Mouse (Mus musculus) heart, embryonic 13.5 days (tissue): ENCODE results near the gene Dnase1l1. TPM values are rescaled to one million over a fixed set of nuclear protein-coding genes. Genes with fewer than 3 reads are reported as not detected.

ENCODE experiments used
- ATAC-seq: fragments of 200-750 bp; cut with Nextera tagmentation; 2 replicates; pipeline ENCODE4 v1.8.0; 2017; ENCODE audit warnings: moderate TSS enrichment; ENCODE audit not compliant: insufficient number of reproducible peaks, low FRiP score, low TSS enrichment; ENCODE audit errors: extremely low read depth
- H3K27ac ChIP-seq: fragments of 300-500 bp; sonication (generic); replicated peaks from 2 replicates; pipeline ENCODE4 v1.5.1; 2015; ENCODE audit warnings: moderate library complexity, mild to moderate bottlenecking, inconsistent platforms
- H3K27me3 ChIP-seq: fragments of 300-500 bp; sonication (generic); replicated peaks from 2 replicates; pipeline ENCODE4 v1.6.1; 2015; ENCODE audit warnings: mild to moderate bottlenecking, inconsistent platforms
- H3K36me3 ChIP-seq: fragments of 300-500 bp; sonication (generic); 2 replicates; pipeline ENCODE4 v1.6.1; 2015; ENCODE audit warnings: mild to moderate bottlenecking, inconsistent platforms
- H3K4me1 ChIP-seq: fragments of 300-500 bp; sonication (generic); 2 replicates; pipeline ENCODE4 v1.6.1; 2015; ENCODE audit warnings: inconsistent platforms
- H3K4me2 ChIP-seq: fragments of 300-500 bp; sonication (generic); 2 replicates; pipeline ENCODE4 v1.6.1; 2015; ENCODE audit warnings: inconsistent platforms, mild to moderate bottlenecking, moderate library complexity
- H3K4me3 ChIP-seq: fragments of 300-500 bp; sonication (generic); 2 replicates; pipeline ENCODE4 v1.5.1; 2015; ENCODE audit warnings: moderate library complexity, mild to moderate bottlenecking, inconsistent platforms
- H3K9ac ChIP-seq: fragments of 300-500 bp; sonication (generic); 2 replicates; pipeline ENCODE4 v1.6.1; 2015; ENCODE audit warnings: inconsistent platforms, mild to moderate bottlenecking, moderate library complexity
- H3K9me3 ChIP-seq: fragments of 300-500 bp; sonication (generic); 2 replicates; pipeline ENCODE4 v1.6.1; 2016; ENCODE audit warnings: inconsistent platforms
- WGBS: fragments of 180-500 bp; shearing (Covaris S2); methylation state at CpG from one replicate; pipeline ENCODE4 v1.1.7; 2015; ENCODE audit warnings: mixed read lengths; 5-methylcytosine and 5-hydroxymethylcytosine counted together
- microRNA-seq: library from miRNA; unstranded; fragments of <30 nt; microRNA quantifications from one replicate; pipeline ENCODE4, GENCODE M21; 2016
- polyA plus RNA-seq: library from polyadenylated mRNA; unstranded; fragments of >200 nt; fragmentation: Nextera tagmentation; extraction: Ambion mirVana; gene quantifications from 2 replicates; pipeline ENCODE4 v1.2.1, GENCODE M21; 2015

The Dnase1l1 gene
- polyA plus RNA-seq, 1 experiment from 2014 or later: 9.9 TPM

GRCm38 (mm10) chrX:74240332-74240731 is 41.8 kb downstream of the Dnase1l1 start:
- H3K36me3 ChIP-seq: peaks cover 85% of the 10 kb centered on the region
- peaks cover 16% of the 10 kb centered on the region for H3K4me1 ChIP-seq
- ATAC-seq: no peak
- 85% methylated on average over 4 of the region's 4 CpGs for WGBS
- no peaks in the 10 kb centered on the region for H3K9me3 ChIP-seq
- no peak overlapping the region for H3K9ac ChIP-seq
- no peak overlapping the region for H3K27ac ChIP-seq
- no peak overlapping the region for H3K4me2 ChIP-seq
- H3K4me3 ChIP-seq: no peak overlapping the region
- H3K27me3 ChIP-seq: no peaks in the 10 kb centered on the region

GRCm38 (mm10) chrX:74233196-74233595 is 48.9 kb downstream of the Dnase1l1 start:
- no peak overlapping the region for H3K4me3 ChIP-seq
- H3K9ac ChIP-seq: no peak overlapping the region
- H3K36me3 ChIP-seq: peaks cover 96% of the 10 kb centered on the region
- ATAC-seq: no peak
- H3K4me2 ChIP-seq: no peak overlapping the region
- H3K4me1 ChIP-seq: no peaks in the 10 kb centered on the region
- H3K9me3 ChIP-seq: no peaks in the 10 kb centered on the region
- H3K27ac ChIP-seq: no peak overlapping the region
- WGBS: 92% methylated on average over 5 of the region's 5 CpGs
- H3K27me3 ChIP-seq: no peaks in the 10 kb centered on the region

- ATAC-seq: no peak
- Histone ChIP-seq H3K36me3 (peaks cover 100% of the 10 kb centered on the region), H3K4me2 (no peak overlapping the region), H3K9ac (no peak overlapping the region), H3K4me1 (no peaks in the 10 kb centered on the region), H3K27me3 (no peaks in the 10 kb centered on the region), H3K9me3 (no peaks in the 10 kb centered on the region), H3K4me3 (no peak overlapping the region), H3K27ac (no peak overlapping the region)
- WGBS: 54% methylated on average over 1 of the region's 1 CpGs
Observed at GRCm38 (mm10) chrX:74230038-74230437, 52.1 kb downstream of the Dnase1l1 start.

Small RNAs within 50 kb of the gene (microRNA-seq; reads per million reads assigned to microRNA genes)
- gene Mir7091 (not detected), gene Mir7092 (not detected)

Other genes starting within 250 kb of the Dnase1l1 start
- not detected in 2 replicates for gene Opn1mw, start 154.9 kb downstream of the Dnase1l1 start, polyA plus RNA-seq
- gene Mecp2, start 147.0 kb downstream of the Dnase1l1 start, polyA plus RNA-seq: 9.9 and 10.7 TPM in 2 replicates
- gene Tex28, start 114.5 kb downstream of the Dnase1l1 start, polyA plus RNA-seq: not detected in 2 replicates
- not detected in 2 replicates for gene Tktl1, start 105.1 kb downstream of the Dnase1l1 start, polyA plus RNA-seq
- 136 and 154 TPM in 2 replicates for gene Flna, start 32.5 kb downstream of the Dnase1l1 start, polyA plus RNA-seq
- 16.3 and 17.2 TPM in 2 replicates for gene Emd, start 27.6 kb downstream of the Dnase1l1 start, polyA plus RNA-seq
- gene Rpl10, start 11.5 kb downstream of the Dnase1l1 start, polyA plus RNA-seq: 437 and 511 TPM in 2 replicates
- gene Taz, start 425 bp downstream of the Dnase1l1 start, polyA plus RNA-seq: 63.9 and 66.2 TPM in 2 replicates
- gene Atp6ap1, start 14.8 kb upstream of the Dnase1l1 start, polyA plus RNA-seq: 117 and 131 TPM in 2 replicates
- 136 and 152 TPM in 2 replicates for gene Gdi1, start 22.7 kb upstream of the Dnase1l1 start, polyA plus RNA-seq
- gene Fam50a, start 30.7 kb upstream of the Dnase1l1 start, polyA plus RNA-seq: 49.5 and 55.5 TPM in 2 replicates
- gene Plxna3, start 46.7 kb upstream of the Dnase1l1 start, polyA plus RNA-seq: 5.3 and 7.5 TPM in 2 replicates
- gene Lage3, start 71.3 kb upstream of the Dnase1l1 start, polyA plus RNA-seq: 90.1 and 98.3 TPM in 2 replicates
- 59.3 TPM in 2 replicates for gene Ubl4a, start 90.9 kb upstream of the Dnase1l1 start, polyA plus RNA-seq
- gene Slc10a3, start 91.0 kb upstream of the Dnase1l1 start, polyA plus RNA-seq: 16.1 and 16.3 TPM in 2 replicates
- gene Fam3a, start 110.9 kb upstream of the Dnase1l1 start, polyA plus RNA-seq: 25.3 and 28.5 TPM in 2 replicates
- 17.4 and 18.1 TPM in 2 replicates for gene Ikbkg, start 111.0 kb upstream of the Dnase1l1 start, polyA plus RNA-seq
- gene G6pdx, start 146.9 kb upstream of the Dnase1l1 start, polyA plus RNA-seq: 20.4 and 21.7 TPM in 2 replicates
- not detected in 2 replicates for gene Gm6880, start 199.1 kb upstream of the Dnase1l1 start, polyA plus RNA-seq